Mouse (Mus musculus) stomach, embryonic 14.5 days (tissue): Measurements from ENCODE around the gene Gm5134. TPM values are rescaled to one million over a fixed set of nuclear protein-coding genes. Genes with fewer than 3 reads are reported as not detected.
A peak's percentile ranks its signal among the peaks of the same experiment; 100 is the strongest.

Source experiments
- ATAC-seq: fragments of 200-750 bp; cut with Nextera tagmentation; 2 replicates; pipeline ENCODE4 v1.8.0; 2017; ENCODE audit warnings: low read depth, moderate TSS enrichment; ENCODE audit not compliant: insufficient number of reproducible peaks, insufficient read depth, low FRiP score
- H3K27ac ChIP-seq: fragments of 300-500 bp; sonication (generic); 2 replicates; pipeline ENCODE4 v1.5.1; 2014; ENCODE audit warnings: mild to moderate bottlenecking, low read length, moderate library complexity, mixed read lengths
- H3K27me3 ChIP-seq: fragments of 300-500 bp; sonication (generic); 2 replicates; pipeline ENCODE4 v1.6.1; 2014; ENCODE audit warnings: low read length, control low read depth, mixed read lengths; ENCODE audit not compliant: control insufficient read depth, insufficient read depth
- H3K36me3 ChIP-seq: fragments of 300-500 bp; sonication (generic); 2 replicates; pipeline ENCODE4 v1.6.1; 2014; ENCODE audit warnings: mild to moderate bottlenecking, control low read depth, low read length, moderate library complexity, mixed read lengths; ENCODE audit not compliant: control insufficient read depth, insufficient read depth
- H3K4me1 ChIP-seq: fragments of 300-500 bp; sonication (generic); 2 replicates; pipeline ENCODE4 v1.6.1; 2014; ENCODE audit warnings: low read length, control low read depth, mixed read lengths; ENCODE audit not compliant: control insufficient read depth, insufficient read depth
- H3K4me2 ChIP-seq: fragments of 300-500 bp; sonication (generic); replicated peaks from 2 replicates; pipeline ENCODE4 v1.6.1; 2014; ENCODE audit warnings: low read depth, low read length, control low read depth
- H3K4me3 ChIP-seq: fragments of 300-500 bp; sonication (generic); 2 replicates; pipeline ENCODE4 v1.5.1; 2014; ENCODE audit warnings: low read depth, low read length, control low read depth
- H3K9ac ChIP-seq: fragments of 300-500 bp; sonication (generic); replicated peaks from 2 replicates; pipeline ENCODE4 v1.6.1; 2014; ENCODE audit warnings: low read depth, mild to moderate bottlenecking, control low read depth, low read length, moderate library complexity, mixed read lengths
- H3K9me3 ChIP-seq: fragments of 300-500 bp; sonication (generic); 2 replicates; pipeline ENCODE4 v1.6.1; 2016; ENCODE audit warnings: low read depth, low read length, control low read depth; ENCODE audit not compliant: control insufficient read depth
- WGBS: fragments of 180-500 bp; shearing (Covaris S2); extraction: QIAGEN DNeasy Blood & Tissue Kit; methylation state at CpG from one replicate; pipeline ENCODE4 v1.1.7; 2014; 5-methylcytosine and 5-hydroxymethylcytosine counted together
- polyA plus RNA-seq: library from polyadenylated mRNA; unstranded; fragments of >200 nt; fragmentation: Nextera tagmentation; extraction: Ambion mirVana; gene quantifications from 2 replicates; pipeline ENCODE4 v1.2.1, GENCODE M21; 2014

Gm5134 gene
- polyA plus RNA-seq, 1 experiment from 2014 or later, result not detected

GRCm38 (mm10) chr10:76031511-76032401 lies 77.4 kb downstream of the Gm5134 start:
- Histone ChIP-seq H3K4me1 (0 out of 2 replicates have a peak, but pooled peaks cover 5% of the 10 kb centered on the region), H3K27me3 (no peaks in the 10 kb centered on the region), H3K36me3 (no peaks in the 10 kb centered on the region; the same call in 1 of the 2 replicates), H3K9ac (no peak overlapping the region), H3K9me3 (no peaks in the 10 kb centered on the region), H3K27ac (peak overlapping the region; percentile 74; the same call in 1 of the 2 replicates), H3K4me3 (peak overlapping the region; percentile 88), H3K4me2 (peak overlapping the region; percentile 89)
- 54% methylated on average over 14 of the region's 14 CpGs for WGBS
- ATAC-seq, result peak; percentile 47; the same call in 1 of the 2 replicates

GRCm38 (mm10) chr10:76032402-76033118 lies 78.2 kb downstream of the Gm5134 start, which contains the start of gene Zfp280b:
Gene Zfp280b, plus strand, starts transcription at chr10:76032650.
- Histone ChIP-seq H3K27ac (peak within 1 kb of the TSS; percentile 74), H3K36me3 (peaks cover 1% of the 10 kb centered on the region; the same call in 1 of the 2 replicates), H3K27me3 (no peaks in the 10 kb centered on the region), H3K9ac (peak within 1 kb of the TSS; percentile 89), H3K9me3 (no peaks in the 10 kb centered on the region), H3K4me1 (0 out of 2 replicates have a peak, but pooled peaks cover 5% of the 10 kb centered on the region), H3K4me2 (peak within 1 kb of the TSS; percentile 89), H3K4me3 (peak within 1 kb of the TSS; percentile 88)
- under 1% methylated on average over 48 of the region's 58 CpGs for WGBS
- peak; percentile 98 for ATAC-seq

GRCm38 (mm10) chr10:76033119-76033455 lies 78.8 kb downstream of the Gm5134 start:
- peaks cover 7% of the 10 kb centered on the region for H3K36me3 ChIP-seq
- H3K9me3 ChIP-seq, result no peaks in the 10 kb centered on the region
- H3K4me1 ChIP-seq, result 0 out of 2 replicates have a peak, but pooled peaks cover 5% of the 10 kb centered on the region
- no peak overlapping the region; the same call in 1 of the 2 replicates for H3K27ac ChIP-seq
- peak overlapping the region; percentile 88 for H3K4me3 ChIP-seq
- H3K9ac ChIP-seq, result peak overlapping the region; percentile 89
- WGBS, result 16% methylated on average over 7 of the region's 7 CpGs
- no peak for ATAC-seq
- H3K4me2 ChIP-seq, result peak overlapping the region; percentile 89
- H3K27me3 ChIP-seq, result no peaks in the 10 kb centered on the region

GRCm38 (mm10) chr10:76034001-76034600 lies 79.8 kb downstream of the Gm5134 start:
- Histone ChIP-seq H3K27ac (no peak overlapping the region), H3K9ac (no peak overlapping the region), H3K27me3 (no peaks in the 10 kb centered on the region), H3K4me2 (peak overlapping the region; percentile 89; the same call in 1 of the 2 replicates), H3K9me3 (no peaks in the 10 kb centered on the region), H3K4me1 (0 out of 2 replicates have a peak, but pooled peaks cover 5% of the 10 kb centered on the region), H3K36me3 (peaks cover 17% of the 10 kb centered on the region), H3K4me3 (no peak overlapping the region)
- ATAC-seq, result no peak
- 94% methylated on average over 8 of the region's 8 CpGs for whole genome bisulfite sequencing

- Histone ChIP-seq H3K27me3 (no peaks in the 10 kb centered on the region), H3K4me1 (0 out of 2 replicates have a peak, but pooled peaks cover 5% of the 10 kb centered on the region), H3K9me3 (no peaks in the 10 kb centered on the region), H3K4me3 (no peak overlapping the region), H3K9ac (no peak overlapping the region), H3K4me2 (no peak overlapping the region), H3K36me3 (peaks cover 29% of the 10 kb centered on the region), H3K27ac (no peak overlapping the region)
- ATAC-seq, result no peak
Observed at GRCm38 (mm10) chr10:76035277-76035676, 81.0 kb downstream of the Gm5134 start.

GRCm38 (mm10) chr10:76036962-76037361 lies 82.6 kb downstream of the Gm5134 start:
- no peak overlapping the region for H3K4me3 ChIP-seq
- no peaks in the 10 kb centered on the region for H3K27me3 ChIP-seq
- no peak overlapping the region for H3K27ac ChIP-seq
- 0 out of 2 replicates have a peak, but pooled peaks cover 2% of the 10 kb centered on the region for H3K4me1 ChIP-seq
- H3K36me3 ChIP-seq, result peaks cover 32% of the 10 kb centered on the region
- 91% methylated on average over 5 of the region's 5 CpGs for WGBS
- no peak overlapping the region for H3K9ac ChIP-seq
- no peaks in the 10 kb centered on the region for H3K9me3 ChIP-seq
- H3K4me2 ChIP-seq, result no peak overlapping the region
- ATAC-seq, result no peak

GRCm38 (mm10) chr10:76045343-76045742 lies 91.0 kb downstream of the Gm5134 start:
- Histone ChIP-seq H3K4me1 (no peaks in the 10 kb centered on the region), H3K27ac (no peak overlapping the region), H3K4me2 (no peak overlapping the region), H3K4me3 (no peak overlapping the region), H3K27me3 (no peaks in the 10 kb centered on the region), H3K9me3 (no peaks in the 10 kb centered on the region), H3K36me3 (peaks cover 3% of the 10 kb centered on the region), H3K9ac (no peak overlapping the region)
- ATAC-seq, result no peak
- 42% methylated on average over 5 of the region's 5 CpGs for WGBS

GRCm38 (mm10) chr10:76046754-76047153 lies 92.4 kb downstream of the Gm5134 start:
- no peak overlapping the region for H3K4me2 ChIP-seq
- no peaks in the 10 kb centered on the region for H3K9me3 ChIP-seq
- no peaks in the 10 kb centered on the region; the same call in 1 of the 2 replicates for H3K36me3 ChIP-seq
- H3K27ac ChIP-seq, result no peak overlapping the region
- no peaks in the 10 kb centered on the region for H3K4me1 ChIP-seq
- H3K9ac ChIP-seq, result no peak overlapping the region
- H3K4me3 ChIP-seq, result no peak overlapping the region
- no peak for ATAC-seq
- WGBS, result 13% methylated on average over 1 of the region's 1 CpGs
- H3K27me3 ChIP-seq, result no peaks in the 10 kb centered on the region
